Mouse (Mus musculus): ENCODE measurements at regions not wholly inside any gene's neighbourhood (a gene's known extent, or its start where the extent isn't known, plus 50 kb on each side); places are given as distances from the start of the nearest gene placed in this dataset.

- ATAC-seq (ENCODE audit: insufficient number of reproducible peaks, low FRiP score, low TSS enrichment), result no peak
These were observed 60.3 kb upstream of the Lhx1 start for GRCm38 (mm10) chr11:84585626-84586025.

DNA sequence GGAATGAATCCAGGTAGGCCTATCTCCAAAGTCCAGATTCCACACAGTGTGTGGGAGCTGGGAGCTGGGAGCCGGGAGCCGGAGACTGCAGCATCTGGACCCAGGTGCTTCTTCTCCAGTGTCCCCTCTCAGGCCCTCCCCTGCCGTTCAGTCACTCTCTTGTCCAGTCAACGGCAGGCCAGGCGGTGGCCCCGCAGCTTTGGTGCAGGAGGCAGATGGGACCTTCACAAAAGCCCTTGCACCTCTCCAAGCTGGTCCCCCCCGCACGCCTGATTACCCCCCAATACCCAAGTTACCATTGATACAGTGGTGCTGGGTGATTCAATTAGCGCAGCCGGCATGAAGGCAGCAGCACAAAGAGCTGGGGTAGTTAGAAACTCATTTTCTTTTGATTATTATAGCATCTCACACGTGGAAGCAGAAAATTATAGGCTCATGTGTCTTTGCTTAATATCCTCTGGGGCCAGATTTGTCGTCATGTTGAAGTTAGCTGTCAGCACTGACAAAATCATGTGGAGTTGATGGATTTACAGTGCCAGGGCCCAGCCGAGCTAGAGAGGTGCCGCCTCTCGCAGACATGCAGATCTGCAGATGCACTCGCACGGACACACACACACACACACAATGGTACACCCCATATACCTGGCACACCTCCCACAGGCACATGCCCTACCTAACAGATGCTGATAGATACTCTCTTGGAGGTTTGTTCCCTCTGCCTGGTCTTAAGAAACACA lies 53.6 kb upstream of the Lhx1 start:
- ATAC-seq (ENCODE audit: insufficient number of reproducible peaks, low FRiP score, low TSS enrichment), result no peak
